Mouse (Mus musculus) granulocyte monocyte progenitor cell, adult 5-6 weeks (primary cell): Measurements from ENCODE around the gene Csnk1d. TPM values are rescaled to one million over a fixed set of nuclear protein-coding genes. Genes with fewer than 3 reads are reported as not detected.

ENCODE experiments used
- ATAC-seq: replicated peaks from 2 replicates; pipeline ENCODE4 v1.8.0; 2016; ENCODE audit warnings: mild to moderate bottlenecking, moderate TSS enrichment, inconsistent platforms; ENCODE audit not compliant: poor library complexity, severe bottlenecking
- total RNA-seq, 2 experiments: library from RNA; stranded (forward) in 1 of 2; stranded (reverse) in 1 of 2; fragments of 200-712, 200-1000 nt in 1 of 2; fragments of >200 nt in 1 of 2; fragmentation: Nextera tagmentation in 1 of 2; gene quantifications; 2 replicates each; pipeline ENCODE4 v1.2.3; 2014 to 2017

Csnk1d gene
- total RNA-seq, 2 experiments from 2014 or later, result 53.7 to 70.6 TPM

DNA sequence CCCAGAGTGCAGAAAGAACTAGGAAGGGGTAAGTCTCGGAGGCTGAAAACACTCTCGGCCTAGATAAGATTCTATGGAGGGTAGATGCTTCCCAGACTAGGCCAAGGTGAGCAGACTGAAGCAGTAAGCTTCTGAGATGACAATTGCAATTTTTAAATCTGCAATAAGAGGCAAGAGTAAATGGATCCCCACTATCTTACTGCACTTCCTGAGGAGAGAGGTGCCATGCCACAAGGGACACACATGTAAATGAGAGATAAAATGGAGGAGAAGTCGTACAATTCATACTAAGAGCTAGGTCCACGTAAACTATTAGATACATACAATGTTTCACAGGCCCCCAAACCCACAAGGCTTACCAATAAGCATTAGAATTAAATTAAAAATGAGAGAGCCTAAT lies 62.7 kb downstream of the Csnk1d start:
- ATAC-seq, result no peak

GRCm38 (mm10) chr11:120922528-120922927 lies 68.6 kb downstream of the Csnk1d start:
- ATAC-seq, result no peak

- no peak for ATAC-seq
Observed at GRCm38 (mm10) chr11:120917756-120918155, 73.4 kb downstream of the Csnk1d start.

GRCm38 (mm10) chr11:120916477-120916876 lies 74.7 kb downstream of the Csnk1d start:
- peak; percentile 84 for ATAC-seq

DNA sequence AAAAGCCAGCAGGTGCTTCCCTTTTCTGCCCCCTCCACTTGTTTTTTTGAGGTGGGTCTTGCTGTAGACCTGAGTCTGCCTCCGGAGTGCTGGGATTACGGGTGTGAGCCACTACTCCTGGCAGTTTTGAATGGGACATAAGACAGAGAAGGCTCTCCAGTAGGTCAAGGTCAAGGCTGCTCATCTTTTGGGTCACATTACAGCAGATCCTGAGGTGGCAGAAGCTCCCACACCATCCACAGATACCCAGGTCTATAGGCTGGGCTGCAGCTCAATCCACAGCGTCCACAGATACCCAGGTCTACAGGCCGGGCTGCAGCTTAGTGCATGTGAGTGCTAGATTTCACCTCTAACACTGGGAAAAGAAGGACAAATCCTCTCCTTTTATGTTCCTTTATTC lies 77.3 kb downstream of the Csnk1d start:
- ATAC-seq, result no peak

Other genes with a start within 250 kb of the Csnk1d start
- gene Hmga1b, start 228.5 kb downstream of the Csnk1d start, total RNA-seq (2014; fragmentation: Nextera tagmentation), result 12.8 and 179 TPM in 2 replicates
- 16.3 and 157 TPM in 2 replicates for gene Hmga1b, start 228.5 kb downstream of the Csnk1d start, total RNA-seq (2017)
- gene Rfng, start 207.1 kb downstream of the Csnk1d start, total RNA-seq (2014; fragmentation: Nextera tagmentation), result 23.8 TPM in 2 replicates
- 3.1 and 4.7 TPM in 2 replicates for gene Rfng, start 207.1 kb downstream of the Csnk1d start, total RNA-seq (2017)
- 82.5 and 83.6 TPM in 2 replicates for gene Gps1, start 207.1 kb downstream of the Csnk1d start, total RNA-seq (2014; fragmentation: Nextera tagmentation)
- 91.8 and 116 TPM in 2 replicates for gene Gps1, start 207.1 kb downstream of the Csnk1d start, total RNA-seq (2017)
- gene Dus1l, start 194.9 kb downstream of the Csnk1d start, total RNA-seq (2014; fragmentation: Nextera tagmentation), result 48.2 and 60.7 TPM in 2 replicates
- 63.0 and 74.8 TPM in 2 replicates for gene Dus1l, start 194.9 kb downstream of the Csnk1d start, total RNA-seq (2017)
- gene Fasn, start 166.8 kb downstream of the Csnk1d start, total RNA-seq (2014; fragmentation: Nextera tagmentation), result 79.3 and 146 TPM in 2 replicates
- gene Fasn, start 166.8 kb downstream of the Csnk1d start, total RNA-seq (2017), result 45.2 and 59.7 TPM in 2 replicates
- 4.6 and 5.2 TPM in 2 replicates for gene Ccdc57, start 58.5 kb downstream of the Csnk1d start, total RNA-seq (2014; fragmentation: Nextera tagmentation)
- 5.6 and 6.9 TPM in 2 replicates for gene Ccdc57, start 58.5 kb downstream of the Csnk1d start, total RNA-seq (2017)
- 5.0 and 11.3 TPM in 2 replicates for gene Slc16a3, start 42.9 kb downstream of the Csnk1d start, total RNA-seq (2014; fragmentation: Nextera tagmentation)
- 4.1 and 4.7 TPM in 2 replicates for gene Slc16a3, start 42.9 kb downstream of the Csnk1d start, total RNA-seq (2017)
- 6.1 TPM in 1 of 2 replicates, not detected in the other for gene Cd7, start 48.1 kb upstream of the Csnk1d start, total RNA-seq (2014; fragmentation: Nextera tagmentation)
- gene Cd7, start 48.1 kb upstream of the Csnk1d start, total RNA-seq (2017), result not detected in 2 replicates
- not detected in 2 replicates for gene Sectm1b, start 72.2 kb upstream of the Csnk1d start, total RNA-seq (2014; fragmentation: Nextera tagmentation)
- not detected in 2 replicates for gene Sectm1b, start 72.2 kb upstream of the Csnk1d start, total RNA-seq (2017)
- gene Sectm1a, start 89.9 kb upstream of the Csnk1d start, total RNA-seq (2014; fragmentation: Nextera tagmentation), result not detected in 2 replicates
- not detected in 2 replicates for gene Sectm1a, start 89.9 kb upstream of the Csnk1d start, total RNA-seq (2017)
- gene Tex19.2, start 127.3 kb upstream of the Csnk1d start, total RNA-seq (2014; fragmentation: Nextera tagmentation), result not detected in 2 replicates
- gene Tex19.2, start 127.3 kb upstream of the Csnk1d start, total RNA-seq (2017), result not detected in 2 replicates
- not detected in 2 replicates for gene Tex19.1, start 154.8 kb upstream of the Csnk1d start, total RNA-seq (2014; fragmentation: Nextera tagmentation)
- gene Tex19.1, start 154.8 kb upstream of the Csnk1d start, total RNA-seq (2017), result not detected in 2 replicates
- gene Uts2r, start 168.9 kb upstream of the Csnk1d start, total RNA-seq (2014; fragmentation: Nextera tagmentation), result not detected in 2 replicates
- not detected in 2 replicates for gene Uts2r, start 168.9 kb upstream of the Csnk1d start, total RNA-seq (2017)
- 5.6 and 11.5 TPM in 2 replicates for gene Hexdc, start 213.1 kb upstream of the Csnk1d start, total RNA-seq (2014; fragmentation: Nextera tagmentation)
- 2.4 and 4.8 TPM in 2 replicates for gene Hexdc, start 213.1 kb upstream of the Csnk1d start, total RNA-seq (2017)
- gene Ogfod3, start 213.4 kb upstream of the Csnk1d start, total RNA-seq (2014; fragmentation: Nextera tagmentation), result 13.1 and 15.1 TPM in 2 replicates
- gene Ogfod3, start 213.4 kb upstream of the Csnk1d start, total RNA-seq (2017), result 7.7 and 10.3 TPM in 2 replicates
- gene Cybc1, start 238.0 kb upstream of the Csnk1d start, total RNA-seq (2014; fragmentation: Nextera tagmentation), result 51.9 and 70.5 TPM in 2 replicates
- gene Cybc1, start 238.0 kb upstream of the Csnk1d start, total RNA-seq (2017), result 32.9 and 54.6 TPM in 2 replicates
- 10.4 and 22.0 TPM in 2 replicates for gene Narf, start 245.9 kb upstream of the Csnk1d start, total RNA-seq (2014; fragmentation: Nextera tagmentation)
- gene Narf, start 245.9 kb upstream of the Csnk1d start, total RNA-seq (2017), result 14.7 and 21.0 TPM in 2 replicates